Mouse (Mus musculus): ENCODE measurements around the gene Gm17662. TPM values are rescaled to one million over a fixed set of nuclear protein-coding genes. Genes with fewer than 3 reads are reported as not detected.
A peak's percentile ranks its signal among the peaks of the same experiment; 100 is the strongest.

The Gm17662 gene
- total RNA-seq, 2 experiments from 2014 or later = not detected

- no peak for DNase-seq (ENCODE audit: extremely low spot score in 1 of 2, low spot score in 2 of 2)
- intact Hi-C loops (cut with DNase I) = no loop called here
Observed at GRCm38 (mm10) chr4:104875832-104876231, 18.7 kb downstream of the Gm17662 start.

GRCm38 (mm10) chr4:104876323-104876722 is 19.2 kb downstream of the Gm17662 start, which contains the start of gene C8a:
TSS of gene C8a (minus strand) at chr4:104876398.
- intact Hi-C loops (cut with DNase I) = no loop called here
- no peak for DNase-seq (ENCODE audit: extremely low spot score in 1 of 2, low spot score in 2 of 2)

- intact Hi-C loops (cut with DNase I) = loop anchor here (10.0 kb wide), 1 partner anchor 363 kb away; no protein-coding TSS in a partner anchor
- no peak for DNase-seq (ENCODE audit: extremely low spot score in 1 of 2, low spot score in 2 of 2)
Observed at GRCm38 (mm10) chr4:104887486-104887885, 30.4 kb downstream of the Gm17662 start.

- DNase-seq (ENCODE audit: extremely low spot score in 1 of 2, low spot score in 2 of 2) = no peak
- intact Hi-C loops (cut with DNase I) = loop anchor here (10.0 kb wide), 1 partner anchor 364 kb away; no protein-coding TSS in a partner anchor
Observed at GRCm38 (mm10) chr4:104888499-104889262, 31.6 kb downstream of the Gm17662 start.

- intact Hi-C loops (cut with DNase I) = loop anchor here (5.0 kb wide), 2 partner anchors 239 to 524 kb away; no protein-coding TSS in a partner anchor
- peak in 1 of 2 experiments; percentile 27 for DNase-seq (ENCODE audit: extremely low spot score in 1 of 2, low spot score in 2 of 2)
Observed at GRCm38 (mm10) chr4:104891708-104892107, 34.6 kb downstream of the Gm17662 start.

- no peak for DNase-seq (ENCODE audit: extremely low spot score in 1 of 2, low spot score in 2 of 2)
- intact Hi-C loops (cut with DNase I) = loop anchor here (5.0 kb wide), 2 partner anchors 241 to 526 kb away; no protein-coding TSS in a partner anchor
Observed at GRCm38 (mm10) chr4:104893588-104893987, 36.5 kb downstream of the Gm17662 start.

GRCm38 (mm10) chr4:104894004-104894734 is 37.0 kb downstream of the Gm17662 start:
- intact Hi-C loops (cut with DNase I) = loop anchor here (5.0 kb wide), 2 partner anchors 242 to 527 kb away; no protein-coding TSS in a partner anchor

GRCm38 (mm10) chr4:104902836-104903235 is 45.7 kb downstream of the Gm17662 start:
- intact Hi-C loops (cut with DNase I) = no loop called here
- no peak for DNase-seq (ENCODE audit: extremely low spot score in 1 of 2, low spot score in 2 of 2)

More at GRCm38 (mm10) chr4:104894004-104894734, 37.0 kb downstream of the Gm17662 start:
- peak; percentile 36 to 68 for DNase-seq (ENCODE audit: extremely low spot score in 1 of 2, low spot score in 2 of 2)

- intact Hi-C loops (cut with DNase I) = no loop called here
- no peak for DNase-seq (ENCODE audit: extremely low spot score in 1 of 2, low spot score in 2 of 2)
Observed at GRCm38 (mm10) chr4:104905049-104905448, 47.9 kb downstream of the Gm17662 start.

Other genes starting within 250 kb of the Gm17662 start
- under 1 TPM; 0.26 to 0.54 TPM for gene C8b, start 91.0 kb upstream of the Gm17662 start, total RNA-seq (2021)
- gene C8a, start 19.1 kb downstream of the Gm17662 start, total RNA-seq (2021) = under 1 TPM; 0.10 to 0.17 TPM
- 1 to 10 TPM; 1.8 to 2.1 TPM for gene Fyb2, start 56.1 kb downstream of the Gm17662 start, total RNA-seq (2021)